Mouse (Mus musculus) liver, embryonic 16.5 days (tissue): Measurements from ENCODE around the gene Hist1h1d. TPM values are rescaled to one million over a fixed set of nuclear protein-coding genes. Genes with fewer than 3 reads are reported as not detected.

ENCODE experiments used
- ATAC-seq: fragments of 200-750 bp; cut with Nextera tagmentation; 2 replicates; pipeline ENCODE4 v1.8.0; 2017; ENCODE audit warnings: low read depth, mild to moderate bottlenecking, moderate number of reproducible peaks, moderate library complexity
- H3K27ac ChIP-seq: fragments of 300-500 bp; sonication (generic); 2 replicates; pipeline ENCODE4 v1.5.1; 2014; ENCODE audit warnings: mild to moderate bottlenecking, low read length
- H3K27me3 ChIP-seq: fragments of 300-500 bp; sonication (generic); 2 replicates; pipeline ENCODE4 v1.6.1; 2014; ENCODE audit warnings: low read depth, low read length, mixed read lengths; ENCODE audit not compliant: control insufficient read depth, insufficient read depth
- H3K36me3 ChIP-seq: fragments of 300-500 bp; sonication (generic); 2 replicates; pipeline ENCODE4 v1.6.1; 2014; ENCODE audit warnings: mild to moderate bottlenecking; ENCODE audit not compliant: control insufficient read depth, insufficient read depth
- H3K4me1 ChIP-seq: fragments of 300-500 bp; sonication (generic); 2 replicates; pipeline ENCODE4 v1.6.1; 2014; ENCODE audit warnings: low read depth, low read length, mixed read lengths; ENCODE audit not compliant: control insufficient read depth
- H3K4me2 ChIP-seq: fragments of 300-500 bp; sonication (generic); 2 replicates; pipeline ENCODE4 v1.6.1; 2014; ENCODE audit warnings: low read depth, low read length, mixed read lengths
- H3K4me3 ChIP-seq: fragments of 300-500 bp; sonication (generic); 2 replicates; pipeline ENCODE4 v1.5.1; 2014; ENCODE audit warnings: low read depth, mild to moderate bottlenecking, low read length
- H3K9ac ChIP-seq: fragments of 300-500 bp; sonication (generic); 2 replicates; pipeline ENCODE4 v1.6.1; 2014; ENCODE audit warnings: low read depth, low read length
- H3K9me3 ChIP-seq: fragments of 300-500 bp; sonication (generic); replicated peaks from 2 replicates; pipeline ENCODE4 v1.6.1; 2016; ENCODE audit warnings: low read length; ENCODE audit not compliant: control insufficient read depth
- WGBS: fragments of 180-500 bp; shearing (Covaris S2); extraction: QIAGEN DNeasy Blood & Tissue Kit; methylation state at CpG from one replicate; pipeline ENCODE4 v1.1.7; 2014; ENCODE audit not compliant: insufficient replicate concordance; 5-methylcytosine and 5-hydroxymethylcytosine counted together
- polyA plus RNA-seq: library from polyadenylated mRNA; unstranded; fragments of >200 nt; fragmentation: Nextera tagmentation; extraction: Ambion mirVana; gene quantifications from 2 replicates; pipeline ENCODE4 v1.2.1, GENCODE M21; 2015

The Hist1h1d gene
- 1.2 and 1.4 TPM in 2 replicates for polyA plus RNA-seq

GRCm38 (mm10) chr13:23552962-23553361 is at the start of gene Hist1h1d:
Gene Hist1h1d, plus strand, starts transcription at chr13:23553262.
- Histone ChIP-seq H3K4me2 (peak within 1 kb of the TSS; percentile 82), H3K9me3 (no peaks in the 10 kb centered on the region), H3K36me3 (no peaks in the 10 kb centered on the region), H3K27ac (peak within 1 kb of the TSS; percentile 99), H3K9ac (peak within 1 kb of the TSS; percentile 82), H3K4me3 (peak within 1 kb of the TSS; percentile 68; the same call in 1 of the 2 replicates), H3K4me1 (peaks cover 25% of the 10 kb centered on the region), H3K27me3 (no peaks in the 10 kb centered on the region)
- ATAC-seq, result no peak

GRCm38 (mm10) chr13:23503797-23504196 is 49.3 kb upstream of the Hist1h1d start:
- Histone ChIP-seq H3K9ac (no peak overlapping the region), H3K9me3 (no peaks in the 10 kb centered on the region), H3K4me1 (peaks cover 49% of the 10 kb centered on the region), H3K4me2 (peak overlapping the region; percentile 18; the same call in 1 of the 2 replicates), H3K4me3 (no peak overlapping the region), H3K27ac (no peak overlapping the region), H3K27me3 (no peaks in the 10 kb centered on the region), H3K36me3 (no peaks in the 10 kb centered on the region)
- ATAC-seq, result no peak
- WGBS, result under 1% methylated on average over 9 of the region's 9 CpGs

GRCm38 (mm10) chr13:23505662-23506345 is 47.3 kb upstream of the Hist1h1d start:
- no peaks in the 10 kb centered on the region for H3K36me3 ChIP-seq
- H3K4me3 ChIP-seq, result peak overlapping the region; percentile 59

GRCm38 (mm10) chr13:23506351-23506750 is 46.7 kb upstream of the Hist1h1d start:
- 1% methylated on average over 13 of the region's 13 CpGs for WGBS
- Histone ChIP-seq H3K4me2 (peak overlapping the region; percentile 73), H3K4me1 (peaks cover 43% of the 10 kb centered on the region), H3K4me3 (peak overlapping the region; percentile 59), H3K36me3 (no peaks in the 10 kb centered on the region), H3K27me3 (no peaks in the 10 kb centered on the region), H3K9ac (peak overlapping the region; percentile 66), H3K9me3 (no peaks in the 10 kb centered on the region), H3K27ac (no peak overlapping the region)
- ATAC-seq, result peak; percentile 69

More at GRCm38 (mm10) chr13:23505662-23506345, 47.3 kb upstream of the Hist1h1d start:
- Histone ChIP-seq H3K27ac (peak overlapping the region; percentile 43; the same call in 1 of the 2 replicates), H3K27me3 (no peaks in the 10 kb centered on the region), H3K4me2 (peak overlapping the region; percentile 73), H3K9me3 (no peaks in the 10 kb centered on the region), H3K9ac (peak overlapping the region; percentile 66), H3K4me1 (peaks cover 43% of the 10 kb centered on the region)
- peak; percentile 45 for ATAC-seq
- 4% methylated on average over 14 of the region's 14 CpGs for WGBS

- ATAC-seq, result 0 out of 2 replicates have a peak, but pooled peaks have one; percentile 40
- Histone ChIP-seq H3K27ac (0 out of 2 replicates have a peak overlapping the region, but pooled peaks have one; percentile 14), H3K4me3 (peak overlapping the region; percentile 59)
Observed at GRCm38 (mm10) chr13:23506819-23507515, 46.1 kb upstream of the Hist1h1d start.

GRCm38 (mm10) chr13:23510127-23510526 is 42.9 kb upstream of the Hist1h1d start:
- H3K4me2 ChIP-seq, result no peak overlapping the region
- 36% methylated on average over 1 of the region's 1 CpGs for WGBS
- ATAC-seq, result no peak

More at GRCm38 (mm10) chr13:23506819-23507515, 46.1 kb upstream of the Hist1h1d start:
- H3K4me2 ChIP-seq, result peak overlapping the region; percentile 73
- H3K9ac ChIP-seq, result no peak overlapping the region
- 13% methylated on average over 14 of the region's 14 CpGs for WGBS
- H3K36me3 ChIP-seq, result no peaks in the 10 kb centered on the region
- H3K27me3 ChIP-seq, result no peaks in the 10 kb centered on the region
- peaks cover 38% of the 10 kb centered on the region for H3K4me1 ChIP-seq
- H3K9me3 ChIP-seq, result no peaks in the 10 kb centered on the region

GRCm38 (mm10) chr13:23513517-23513916 is 39.5 kb upstream of the Hist1h1d start:
- no peak for ATAC-seq
- peaks cover 7% of the 10 kb centered on the region for H3K4me1 ChIP-seq
- H3K36me3 ChIP-seq, result no peaks in the 10 kb centered on the region
- no peak overlapping the region for H3K4me3 ChIP-seq
- no peaks in the 10 kb centered on the region for H3K27me3 ChIP-seq
- H3K4me2 ChIP-seq, result no peak overlapping the region
- no peaks in the 10 kb centered on the region for H3K9me3 ChIP-seq
- WGBS, result 90% methylated on average over 1 of the region's 1 CpGs
- no peak overlapping the region for H3K27ac ChIP-seq
- H3K9ac ChIP-seq, result no peak overlapping the region

More at GRCm38 (mm10) chr13:23510127-23510526, 42.9 kb upstream of the Hist1h1d start:
- H3K9me3 ChIP-seq, result no peaks in the 10 kb centered on the region
- H3K36me3 ChIP-seq, result no peaks in the 10 kb centered on the region
- no peak overlapping the region for H3K27ac ChIP-seq
- no peaks in the 10 kb centered on the region for H3K27me3 ChIP-seq
- H3K4me1 ChIP-seq, result peaks cover 22% of the 10 kb centered on the region
- H3K4me3 ChIP-seq, result no peak overlapping the region
- no peak overlapping the region for H3K9ac ChIP-seq

GRCm38 (mm10) chr13:23515281-23515680 is 37.8 kb upstream of the Hist1h1d start:
- Histone ChIP-seq H3K27ac (no peak overlapping the region), H3K27me3 (no peaks in the 10 kb centered on the region), H3K4me1 (peaks cover 15% of the 10 kb centered on the region), H3K4me3 (no peak overlapping the region), H3K9me3 (no peaks in the 10 kb centered on the region), H3K4me2 (no peak overlapping the region), H3K36me3 (no peaks in the 10 kb centered on the region), H3K9ac (no peak overlapping the region)
- WGBS, result 60% methylated on average over 5 of the region's 5 CpGs
- ATAC-seq, result no peak
